Mouse (Mus musculus) olfactory bulb, adult 2 months (tissue): ENCODE measurements around the gene Galnt4.

Experiments used
- CTCF ChIP-seq: fragments of 200-500 bp; IDR thresholded peaks from 2 replicates; pipeline ENCODE4 v1.5.1; 2012; ENCODE audit warnings: low read depth, mild to moderate bottlenecking, low read length, moderate library complexity; ENCODE audit not compliant: insufficient read depth
- POLR2A ChIP-seq: fragments of 200-500 bp; IDR thresholded peaks from 2 replicates; pipeline ENCODE4 v1.6.1; 2012; ENCODE audit warnings: mild to moderate bottlenecking, low read depth, low read length, moderate library complexity; ENCODE audit not compliant: insufficient read depth

GRCm38 (mm10) chr10:99146596-99146995 is 38.6 kb downstream of the Galnt4 start:
- TF ChIP-seq CTCF (no peak), POLR2A (no peak)
